Mouse (Mus musculus) forebrain, embryonic 16.5 days (tissue): ENCODE data around the gene Abhd11. TPM values are rescaled to one million over a fixed set of nuclear protein-coding genes. Genes with fewer than 3 reads are reported as not detected.
"Not testable (repeated sequence)": the region's sequence is repeated elsewhere in the genome, so short reads cannot be mapped to it uniquely, and the experiment has no call there.

Experiments used
- ATAC-seq: fragments of 200-750 bp; cut with Nextera tagmentation; 2 replicates; pipeline ENCODE4 v1.8.0; 2017; ENCODE audit warnings: mild to moderate bottlenecking, moderate library complexity
- H3K27ac ChIP-seq: fragments of 300-500 bp; sonication (generic); 2 replicates; pipeline ENCODE4 v1.5.1; 2014; ENCODE audit warnings: low read length, control low read depth
- H3K27me3 ChIP-seq: fragments of 300-500 bp; sonication (generic); replicated peaks from 2 replicates; pipeline ENCODE4 v1.6.1; 2014; ENCODE audit warnings: low read length; ENCODE audit not compliant: control insufficient read depth, insufficient read depth
- H3K36me3 ChIP-seq: fragments of 300-500 bp; sonication (generic); 2 replicates; pipeline ENCODE4 v1.6.1; 2014; ENCODE audit not compliant: control insufficient read depth, insufficient read depth
- H3K4me1 ChIP-seq: fragments of 300-500 bp; sonication (generic); replicated peaks from 2 replicates; pipeline ENCODE4 v1.6.1; 2014; ENCODE audit warnings: low read length; ENCODE audit not compliant: control insufficient read depth, insufficient read depth
- H3K4me2 ChIP-seq: fragments of 300-500 bp; sonication (generic); 2 replicates; pipeline ENCODE4 v1.6.1; 2014; ENCODE audit warnings: mild to moderate bottlenecking, low read length, control low read depth
- H3K4me3 ChIP-seq: fragments of 300-500 bp; sonication (generic); replicated peaks from 2 replicates; pipeline ENCODE4 v1.5.1; 2014; ENCODE audit warnings: mild to moderate bottlenecking, low read length, control low read depth
- H3K9ac ChIP-seq: fragments of 300-500 bp; sonication (generic); replicated peaks from 2 replicates; pipeline ENCODE4 v1.6.1; 2014; ENCODE audit warnings: low read depth, low read length, control low read depth
- H3K9me3 ChIP-seq: fragments of 300-500 bp; sonication (generic); 2 replicates; pipeline ENCODE4 v1.6.1; 2016; ENCODE audit warnings: low read length; ENCODE audit not compliant: control insufficient read depth
- WGBS: fragments of 180-500 bp; shearing (Covaris S2); extraction: QIAGEN DNeasy Blood & Tissue Kit; methylation state at CpG from one replicate; pipeline ENCODE4 v1.1.7; 2014; 5-methylcytosine and 5-hydroxymethylcytosine counted together
- polyA plus RNA-seq: library from polyadenylated mRNA; unstranded; fragments of >200 nt; fragmentation: Nextera tagmentation; extraction: Ambion mirVana; gene quantifications from 2 replicates; pipeline ENCODE4 v1.2.1, GENCODE M21; 2015

The Abhd11 gene
- polyA plus RNA-seq, 1 experiment from 2014 or later = 78.0 TPM

- 67% methylated on average over 18 of the region's 18 CpGs for WGBS
Measured at GRCm38 (mm10) chr5:135035608-135036359, 26.8 kb downstream of the Abhd11 start.

GRCm38 (mm10) chr5:135037946-135038345 is 29.0 kb downstream of the Abhd11 start:
- no peak for ATAC-seq
- Histone ChIP-seq H3K9ac (no peak overlapping the region), H3K27ac (no peak overlapping the region), H3K36me3 (no peaks in the 10 kb centered on the region), H3K4me2 (no peak overlapping the region), H3K9me3 (peaks cover 3% of the 10 kb centered on the region; the same call in 1 of the 2 replicates), H3K4me3 (no peak overlapping the region), H3K27me3 (no peaks in the 10 kb centered on the region), H3K4me1 (no peaks in the 10 kb centered on the region)
- WGBS = 87% methylated on average over 3 of the region's 3 CpGs

More at GRCm38 (mm10) chr5:135035608-135036359, 26.8 kb downstream of the Abhd11 start:
- Histone ChIP-seq H3K36me3 (no peaks in the 10 kb centered on the region), H3K4me1 (no peaks in the 10 kb centered on the region), H3K9me3 (peaks cover 3% of the 10 kb centered on the region; the same call in 1 of the 2 replicates), H3K9ac (no peak overlapping the region), H3K27me3 (no peaks in the 10 kb centered on the region), H3K4me2 (no peak overlapping the region), H3K4me3 (no peak overlapping the region), H3K27ac (no peak overlapping the region)
- no peak for ATAC-seq

DNA sequence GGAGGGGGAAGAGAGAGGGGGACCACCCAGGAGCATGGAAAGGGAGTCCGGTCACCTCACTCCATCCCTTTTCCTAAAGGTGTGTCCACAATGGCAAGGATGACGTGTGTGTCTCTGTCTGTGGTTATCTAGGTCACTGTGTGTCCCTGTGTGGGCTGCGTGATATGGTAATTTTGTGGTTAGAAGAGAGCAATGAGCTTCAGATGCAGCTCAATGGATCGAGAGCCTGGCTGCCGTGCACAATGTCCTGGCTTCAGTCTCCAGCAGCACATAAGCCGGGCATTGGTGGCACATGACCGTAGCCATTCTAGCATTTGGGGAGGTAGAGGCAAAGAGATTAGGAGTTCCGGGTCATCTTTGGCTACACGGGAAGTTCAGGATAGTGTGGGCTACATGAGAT is 30.6 kb downstream of the Abhd11 start:
- peaks cover 2% of the 10 kb centered on the region; the same call in 1 of the 2 replicates for H3K9me3 ChIP-seq
- WGBS = 83% methylated on average over 9 of the region's 9 CpGs
- H3K9ac ChIP-seq = no peak overlapping the region

DNA sequence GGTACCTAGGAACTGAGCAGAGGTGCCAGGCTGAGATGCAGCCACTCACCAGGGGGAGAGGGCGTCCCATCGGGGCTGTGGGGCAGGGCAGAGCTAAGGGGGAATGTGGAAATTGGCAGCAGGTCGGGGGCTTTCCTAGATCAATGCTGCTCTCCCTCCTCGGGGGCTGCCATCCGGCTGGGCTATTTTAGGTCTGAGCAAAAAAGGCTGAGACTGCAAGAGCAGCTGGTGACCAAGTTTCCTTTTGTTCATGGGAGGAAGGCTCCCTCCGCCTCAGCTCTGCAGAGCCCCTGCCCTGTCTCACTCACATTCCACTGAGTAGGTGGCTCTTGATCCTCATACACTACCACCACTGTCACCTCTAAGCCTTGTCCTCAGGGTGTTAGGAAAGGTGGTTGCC is 31.1 kb downstream of the Abhd11 start:
- no peak for ATAC-seq

More for the DNA sequence above, 30.6 kb downstream of the Abhd11 start:
- H3K27ac ChIP-seq = no peak overlapping the region
- no peak overlapping the region for H3K4me2 ChIP-seq
- no peak overlapping the region for H3K4me3 ChIP-seq
- no peaks in the 10 kb centered on the region for H3K4me1 ChIP-seq
- H3K27me3 ChIP-seq = no peaks in the 10 kb centered on the region
- no peak for ATAC-seq
- H3K36me3 ChIP-seq = no peaks in the 10 kb centered on the region

GRCm38 (mm10) chr5:135040777-135041176 is 31.8 kb downstream of the Abhd11 start:
- ATAC-seq = no peak
- Histone ChIP-seq H3K27me3 (no peaks in the 10 kb centered on the region), H3K27ac (no peak overlapping the region), H3K9ac (no peak overlapping the region), H3K4me3 (no peak overlapping the region), H3K9me3 (no peaks in the 10 kb centered on the region), H3K36me3 (peaks cover 6% of the 10 kb centered on the region), H3K4me2 (no peak overlapping the region), H3K4me1 (no peaks in the 10 kb centered on the region)
- 85% methylated on average over 11 of the region's 11 CpGs for WGBS

More for the DNA sequence above, 31.1 kb downstream of the Abhd11 start:
- Histone ChIP-seq H3K27me3 (no peaks in the 10 kb centered on the region), H3K4me1 (no peaks in the 10 kb centered on the region), H3K9ac (no peak overlapping the region), H3K36me3 (peaks cover 2% of the 10 kb centered on the region), H3K4me2 (no peak overlapping the region), H3K4me3 (no peak overlapping the region), H3K9me3 (no peaks in the 10 kb centered on the region), H3K27ac (no peak overlapping the region)
- 39% methylated on average over 6 of the region's 6 CpGs for WGBS

- Histone ChIP-seq H3K36me3 (peaks cover 6% of the 10 kb centered on the region), H3K9me3 (no peaks in the 10 kb centered on the region), H3K4me3 (no peak overlapping the region), H3K9ac (no peak overlapping the region), H3K4me2 (no peak overlapping the region), H3K27ac (no peak overlapping the region), H3K4me1 (no peaks in the 10 kb centered on the region), H3K27me3 (no peaks in the 10 kb centered on the region)
- WGBS = 29% methylated on average over 21 of the region's 21 CpGs
- no peak for ATAC-seq
Measured at GRCm38 (mm10) chr5:135042105-135042788, 33.3 kb downstream of the Abhd11 start.

GRCm38 (mm10) chr5:135044575-135044974 is 35.6 kb downstream of the Abhd11 start:
- no peak for ATAC-seq
- WGBS = 89% methylated on average over 3 of the region's 3 CpGs
- Histone ChIP-seq H3K9me3 (no peaks in the 10 kb centered on the region), H3K4me3 (no peak overlapping the region), H3K4me2 (no peak overlapping the region), H3K4me1 (no peaks in the 10 kb centered on the region), H3K9ac (no peak overlapping the region), H3K27me3 (no peaks in the 10 kb centered on the region), H3K36me3 (peaks cover 6% of the 10 kb centered on the region), H3K27ac (no peak overlapping the region)

DNA sequence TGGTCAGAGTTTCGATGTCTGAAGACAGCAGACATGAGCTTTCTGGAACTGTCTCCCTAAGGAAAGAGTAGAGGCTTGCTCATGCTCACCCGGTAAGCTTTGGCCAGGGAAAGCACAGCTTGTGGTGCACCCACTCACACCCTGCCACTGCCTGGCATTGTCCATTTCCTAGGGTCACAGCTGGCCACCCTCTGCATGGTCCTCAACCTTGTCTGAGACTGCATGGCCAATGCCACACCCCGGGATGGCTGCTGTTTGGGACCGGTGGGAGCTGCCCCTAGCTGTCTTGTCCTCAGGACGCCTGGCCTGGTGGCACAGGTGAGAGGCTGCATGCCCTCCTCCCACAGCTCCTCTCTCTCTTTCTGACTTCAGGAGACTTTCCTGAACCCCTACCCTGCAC is 39.6 kb downstream of the Abhd11 start:
- Histone ChIP-seq H3K4me3 (no peak overlapping the region), H3K9ac (no peak overlapping the region), H3K36me3 (peaks cover 11% of the 10 kb centered on the region), H3K4me1 (no peaks in the 10 kb centered on the region), H3K27me3 (no peaks in the 10 kb centered on the region), H3K9me3 (no peaks in the 10 kb centered on the region), H3K4me2 (no peak overlapping the region), H3K27ac (no peak overlapping the region)
- ATAC-seq = no peak
- WGBS = 89% methylated on average over 5 of the region's 5 CpGs

- 91% methylated on average over 6 of the region's 6 CpGs for WGBS
Measured at GRCm38 (mm10) chr5:135049268-135049667, 40.3 kb downstream of the Abhd11 start.

More at GRCm38 (mm10) chr5:135049268-135049667, 40.3 kb downstream of the Abhd11 start:
- H3K27ac ChIP-seq, H3K4me3 ChIP-seq, H3K27me3 ChIP-seq, H3K9ac ChIP-seq, H3K4me2 ChIP-seq, ATAC-seq, H3K4me1 ChIP-seq, H3K9me3 ChIP-seq: not testable (repeated sequence)
- peaks cover 14% of the 10 kb centered on the region for H3K36me3 ChIP-seq
